Mouse (Mus musculus) Patski (cell line): Measurements from ENCODE around the gene Tek. TPM values are rescaled to one million over a fixed set of nuclear protein-coding genes. Genes with fewer than 3 reads are reported as not detected.

Source experiments
- ATAC-seq: fragments of 100-300 bp; one replicate; pipeline ENCODE4 v1.8.0; 2021
- CTCF ChIA-PET: fragments of 350-600 bp; sonication (Branson Sonifier 250); formaldehyde crosslinking; loops from one replicate; lab custom pipeline; 2022; ENCODE audit warnings: inconsistent platforms; lab: Charles Lee
- POLR2A ChIA-PET: fragments of 350-600 bp; sonication (Branson Sonifier 250); formaldehyde crosslinking; loops from one replicate; lab custom pipeline; 2022; ENCODE audit warnings: antibody characterized with exemption, inconsistent platforms; lab: Charles Lee
- DNase-seq: peaks from one replicate; pipeline ENCODE4 v3.0.0-alpha.2; 2011; ENCODE audit warnings: low read depth, low spot score
- H3K27me3 ChIP-seq: fragments of 371-371 bp; one replicate; pipeline ENCODE4 v1.5.1; 2021
- CTCF ChIP-seq: fragments of 100-300 bp; IDR thresholded peaks from one replicate; pipeline ENCODE4 v1.5.1; 2021
- in situ Hi-C: fragments of 300-500 bp; cut with MboI; formaldehyde crosslinking; loops from 3 replicates; pipeline ENCODE4 v1.11.1; 2018; ENCODE audit warnings: low pct_unique_long_range_greater_than_20kb, mixed read lengths
- polyA plus RNA-seq: library from polyadenylated mRNA; unstranded; gene quantifications from one replicate; pipeline ENCODE4 v1.2.3, GENCODE M21; 2021

Gene Tek
- polyA plus RNA-seq, 1 experiment from 2014 or later = not detected

GRCm38 (mm10) chr4:94803187-94803586 is 64.1 kb downstream of the Tek start:
- H3K27me3 ChIP-seq = no peaks in the 10 kb centered on the region
- DNase-seq (no peak), ATAC-seq (no peak)
- in situ Hi-C loops = no loop called here
- ChIA-PET CTCF (interaction anchor here (1.2 kb wide), 1 partner anchor 19 kb away, joined by 3 read pairs; no protein-coding TSS in a partner anchor), POLR2A (no interaction called here)
- TF ChIP-seq CTCF = no peak

- ChIA-PET POLR2A (interaction anchor here (1.4 kb wide), 1 partner anchor 15 kb away, joined by 4 read pairs; no protein-coding TSS in a partner anchor), CTCF (interaction anchor here (0.7 to 0.8 kb wide), 2 partner anchors 12 to 23 kb away, joined by 4 read pairs; no protein-coding TSS in a partner anchor)
- H3K27me3 ChIP-seq = no peaks in the 10 kb centered on the region
- no peak for DNase-seq
- in situ Hi-C loops = no loop called here
- TF ChIP-seq CTCF = no peak
- ATAC-seq = no peak
Observed at GRCm38 (mm10) chr4:94810616-94811015, 71.5 kb downstream of the Tek start.

DNA sequence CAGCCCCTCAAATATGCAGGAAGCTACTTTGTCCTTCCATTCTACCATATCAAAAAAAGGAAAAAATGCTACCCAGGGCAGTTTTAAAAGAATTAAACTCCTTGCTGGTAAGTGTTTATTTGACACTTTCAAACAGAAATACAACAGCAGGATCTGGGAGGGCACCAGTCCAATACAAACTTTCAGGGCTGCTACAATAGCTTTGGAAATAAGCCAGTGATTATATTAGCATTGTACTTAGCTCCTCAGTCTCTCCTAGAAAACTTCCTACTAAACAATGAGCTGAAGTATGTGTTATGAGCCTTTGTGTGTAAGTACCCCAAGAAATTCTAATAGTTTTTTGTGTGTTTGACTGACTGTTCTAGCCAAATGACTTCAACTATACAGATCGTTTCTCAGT is 87.8 kb downstream of the Tek start:
- no peak for ATAC-seq
- in situ Hi-C loops = no loop called here
- ChIA-PET POLR2A (no interaction called here), CTCF (no interaction called here)
- no peaks in the 10 kb centered on the region for H3K27me3 ChIP-seq
- no peak for TF ChIP-seq CTCF
- DNase-seq = no peak

DNA sequence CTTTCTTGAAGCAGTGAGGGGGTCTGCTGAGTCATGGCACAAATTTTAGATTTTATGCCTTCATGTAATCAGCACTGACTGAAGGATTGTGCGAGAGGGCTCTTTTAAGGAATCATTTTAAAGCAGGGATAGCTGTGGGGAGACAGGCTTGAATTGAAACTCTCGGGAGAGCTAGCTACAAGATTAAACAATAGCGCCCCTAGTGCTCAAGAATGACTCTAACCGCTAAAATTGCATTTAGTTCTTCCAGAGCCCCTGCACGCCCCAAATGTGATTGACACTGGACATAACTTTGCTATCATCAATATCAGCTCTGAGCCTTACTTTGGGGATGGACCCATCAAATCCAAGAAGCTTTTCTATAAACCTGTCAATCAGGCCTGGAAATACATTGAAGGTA is 88.3 kb downstream of the Tek start:
- ATAC-seq (no peak), DNase-seq (no peak)
- no peaks in the 10 kb centered on the region for H3K27me3 ChIP-seq
- no peak for TF ChIP-seq CTCF
- ChIA-PET POLR2A (no interaction called here), CTCF (interaction anchor here (1.7 kb wide), 1 partner anchor 11 kb away, joined by 6 read pairs; no protein-coding TSS in a partner anchor)
- in situ Hi-C loops = no loop called here

- H3K27me3 ChIP-seq = no peaks in the 10 kb centered on the region
- TF ChIP-seq CTCF = no peak
- CTCF ChIA-PET = no interaction called here
- POLR2A ChIA-PET = no interaction called here
- in situ Hi-C loops = no loop called here
- ATAC-seq (no peak), DNase-seq (no peak)
Observed at GRCm38 (mm10) chr4:94829924-94830386, 90.9 kb downstream of the Tek start.

GRCm38 (mm10) chr4:94837061-94837460 is 98.0 kb downstream of the Tek start:
- DNase-seq (no peak), ATAC-seq (no peak)
- H3K27me3 ChIP-seq = no peaks in the 10 kb centered on the region
- ChIA-PET CTCF (interaction anchor here (1.0 kb wide), 1 partner anchor 26 kb away, joined by 3 read pairs; no protein-coding TSS in a partner anchor), POLR2A (no interaction called here)
- TF ChIP-seq CTCF = no peak
- in situ Hi-C loops = no loop called here

DNA sequence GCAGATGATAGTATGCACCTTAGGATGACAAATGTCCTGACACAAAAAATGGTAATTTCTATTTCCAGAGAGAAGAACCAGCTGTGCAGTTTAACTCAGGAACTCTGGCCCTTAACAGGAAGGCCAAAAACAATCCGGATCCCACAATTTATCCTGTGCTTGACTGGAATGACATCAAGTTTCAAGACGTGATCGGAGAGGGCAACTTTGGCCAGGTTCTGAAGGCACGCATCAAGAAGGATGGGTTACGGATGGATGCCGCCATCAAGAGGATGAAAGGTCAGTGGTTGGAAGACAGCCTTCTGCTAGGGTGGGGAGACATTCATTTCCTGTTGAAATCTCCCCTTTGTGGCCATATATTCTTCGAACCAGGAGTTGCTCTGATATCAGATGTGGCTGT is 114.2 kb downstream of the Tek start:
- in situ Hi-C loops = no loop called here
- no peak for TF ChIP-seq CTCF
- CTCF ChIA-PET = no interaction called here
- no peaks in the 10 kb centered on the region for H3K27me3 ChIP-seq
- DNase-seq = no peak
- no peak for ATAC-seq
- POLR2A ChIA-PET = no interaction called here

DNA sequence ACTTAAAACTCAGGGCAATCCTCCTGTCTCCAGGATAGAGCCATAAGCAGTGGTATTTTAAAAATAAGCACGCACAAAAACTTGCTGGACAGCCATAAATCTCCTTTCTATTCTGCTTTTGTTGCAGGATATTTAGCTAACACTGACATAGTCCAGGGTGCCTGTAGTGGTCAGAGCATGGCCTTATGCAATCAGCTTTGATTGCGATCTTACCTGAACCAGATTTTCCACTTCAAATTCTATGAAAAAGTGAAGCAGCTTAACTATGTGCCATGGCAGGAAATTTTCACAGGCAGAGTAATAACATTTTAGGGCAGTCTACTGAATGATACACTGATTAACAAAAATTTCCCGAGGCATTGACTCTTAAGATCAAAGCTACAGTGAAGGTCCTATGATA is 115.2 kb downstream of the Tek start:
- no peak for TF ChIP-seq CTCF
- in situ Hi-C loops = no loop called here
- ChIA-PET CTCF (no interaction called here), POLR2A (interaction anchor here (0.5 kb wide), 1 partner anchor 1262 kb away, joined by 3 read pairs; no protein-coding TSS in a partner anchor)
- H3K27me3 ChIP-seq = no peaks in the 10 kb centered on the region
- ATAC-seq (no peak), DNase-seq (no peak)

DNA sequence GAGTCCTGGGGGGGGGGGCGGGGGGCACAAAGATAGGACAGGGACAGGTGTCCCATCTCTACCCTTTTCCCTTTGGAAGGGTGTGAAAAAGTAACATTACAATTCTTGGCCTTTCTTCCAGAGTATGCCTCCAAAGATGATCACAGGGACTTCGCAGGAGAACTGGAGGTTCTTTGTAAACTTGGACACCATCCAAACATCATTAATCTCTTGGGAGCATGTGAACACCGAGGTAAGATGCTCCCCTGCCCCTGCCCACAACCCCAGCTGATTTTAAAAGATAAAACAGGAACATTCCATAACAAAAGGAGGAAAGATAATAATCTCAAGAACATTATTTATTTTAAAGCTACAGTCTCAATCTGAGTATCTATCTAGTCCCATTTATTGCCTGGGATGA is 116.1 kb downstream of the Tek start:
- H3K27me3 ChIP-seq = no peaks in the 10 kb centered on the region
- DNase-seq (no peak), ATAC-seq (no peak)
- TF ChIP-seq CTCF = no peak
- in situ Hi-C loops = no loop called here
- ChIA-PET POLR2A (no interaction called here), CTCF (no interaction called here)

DNA sequence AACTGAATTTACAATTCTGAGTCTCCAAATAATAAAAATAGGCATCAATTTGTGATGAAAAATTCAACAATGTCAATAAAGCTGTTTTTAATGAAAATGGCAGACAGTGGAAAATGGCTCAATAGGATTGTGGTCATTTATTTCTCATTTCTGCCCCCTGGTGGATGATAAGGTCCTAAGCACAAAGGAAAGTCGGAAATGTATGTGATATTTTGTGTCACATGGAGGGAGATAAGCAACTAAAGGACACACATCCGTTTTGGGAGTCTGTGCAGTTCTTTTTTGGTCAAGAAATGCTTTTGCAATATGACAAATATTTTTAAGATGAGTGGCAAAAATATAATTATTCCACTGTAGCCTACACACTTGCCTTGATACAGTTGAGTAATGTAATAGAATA is 161.7 kb downstream of the Tek start:
- ChIA-PET POLR2A (interaction anchor here (0.6 kb wide), 1 partner anchor 788 kb away, joined by 4 read pairs; no protein-coding TSS in a partner anchor), CTCF (interaction anchor here (1.1 to 1.5 kb wide), 3 partner anchors 10 to 232 kb away, joined by 3 read pairs; no protein-coding TSS in a partner anchor)
- peaks cover 2% of the 10 kb centered on the region for H3K27me3 ChIP-seq
- DNase-seq (peak; percentile 3), ATAC-seq (no peak)
- in situ Hi-C loops = loop anchor here (25.0 kb wide), 1 partner anchor 213 kb away; no protein-coding TSS in a partner anchor
- TF ChIP-seq CTCF = peak; percentile 43

- ATAC-seq (no peak), DNase-seq (no peak)
- CTCF ChIA-PET = interaction anchor here (1.5 kb wide), 1 partner anchor 11 kb away, joined by 3 read pairs; no protein-coding TSS in a partner anchor
- POLR2A ChIA-PET = no interaction called here
- in situ Hi-C loops = loop anchor here (25.0 kb wide), 1 partner anchor 214 kb away; no protein-coding TSS in a partner anchor
- TF ChIP-seq CTCF = no peak
- peaks cover 2% of the 10 kb centered on the region for H3K27me3 ChIP-seq
Observed at GRCm38 (mm10) chr4:94901780-94902179, 162.7 kb downstream of the Tek start.

Other genes with a start within 250 kb of the Tek start
- gene Gm10306, start 182.7 kb upstream of the Tek start, polyA plus RNA-seq = 0.14 TPM
- 9.7 TPM for gene Caap1, start 182.5 kb upstream of the Tek start, polyA plus RNA-seq
- gene Plaa, start 136.0 kb upstream of the Tek start, polyA plus RNA-seq = 51.6 TPM
- 46.5 TPM for gene Ift74, start 124.8 kb upstream of the Tek start, polyA plus RNA-seq
- 0.12 TPM for gene Lrrc19, start 89.1 kb upstream of the Tek start, polyA plus RNA-seq
- not detected for gene Eqtn, start 189.6 kb downstream of the Tek start, polyA plus RNA-seq
- 13.3 TPM for gene Mysm1, start 239.8 kb downstream of the Tek start, polyA plus RNA-seq